Mouse (Mus musculus) kidney, postnatal 25 days (tissue): ENCODE data around the gene Ccdc62.
A peak's percentile ranks its signal among the peaks of the same experiment; 100 is the strongest.

ENCODE experiments used
- DNase-seq, 2 experiments: peaks; one replicate each; pipeline ENCODE4 v3.0.0; 2021; ENCODE audit warnings: mixed read lengths in 2 of 2

Gene Ccdc62

GRCm38 (mm10) chr5:124004356-124005150, 74.1 kb downstream of the Ccdc62 start:
- peak; percentile 79 to 93 for DNase-seq

GRCm38 (mm10) chr5:124005151-124005500, 74.6 kb downstream of the Ccdc62 start:
- DNase-seq: no peak

- peak; percentile 45 to 81 for DNase-seq
Measured at GRCm38 (mm10) chr5:124005591-124005990, 75.1 kb downstream of the Ccdc62 start.

- peak in 1 of 2 experiments; percentile 62 for DNase-seq
Measured at GRCm38 (mm10) chr5:124006082-124006873, 75.8 kb downstream of the Ccdc62 start.

- DNase-seq: peak; percentile 79 to 92
Measured at GRCm38 (mm10) chr5:124006891-124007491, 76.5 kb downstream of the Ccdc62 start.

GRCm38 (mm10) chr5:124010077-124010476, 79.6 kb downstream of the Ccdc62 start:
- no peak for DNase-seq

GRCm38 (mm10) chr5:124010910-124011655, 80.6 kb downstream of the Ccdc62 start:
- peak; percentile 72 to 79 for DNase-seq

GRCm38 (mm10) chr5:124011927-124012326, 81.4 kb downstream of the Ccdc62 start:
- DNase-seq: no peak

- DNase-seq: no peak
Measured at GRCm38 (mm10) chr5:124012885-124013284, 82.4 kb downstream of the Ccdc62 start.

GRCm38 (mm10) chr5:124013747-124014146, 83.3 kb downstream of the Ccdc62 start:
- no peak for DNase-seq

GRCm38 (mm10) chr5:124014180-124014579, 83.7 kb downstream of the Ccdc62 start:
- DNase-seq: peak in 1 of 2 experiments; percentile 18

- peak; percentile 67 to 79 for DNase-seq
Measured at GRCm38 (mm10) chr5:124014791-124015251, 84.3 kb downstream of the Ccdc62 start.

GRCm38 (mm10) chr5:124015727-124016126, 85.2 kb downstream of the Ccdc62 start:
- no peak for DNase-seq

- peak in 1 of 2 experiments; percentile 29 for DNase-seq
Measured at GRCm38 (mm10) chr5:124016291-124016821, 85.9 kb downstream of the Ccdc62 start.

GRCm38 (mm10) chr5:124017941-124018340, 87.5 kb downstream of the Ccdc62 start:
- no peak for DNase-seq

- no peak for DNase-seq
Measured at GRCm38 (mm10) chr5:124018651-124019050, 88.2 kb downstream of the Ccdc62 start.
